ENCODE assay signal across 8 mouse cellular contexts in genomic region chr8:22399285-22399880, GRCm38 (mm10). TPM values are rescaled to one million over a fixed set of nuclear protein-coding genes. Genes with fewer than 3 reads are reported as not detected.
DNase-seq lines count a peak whose midpoint lies in the region; ATAC-seq and TF ChIP-seq lines count a peak whose summit lies in the region.

No protein-coding gene starts in this region.

- H3K9ac ChIP-seq in ES-Bruce4 (ENCODE audit: low read depth, poor library complexity, severe bottlenecking), result peak overlapping the region; percentile 99; the same call in 1 of the 2 replicates
- H3K9ac ChIP-seq in forebrain, embryonic 15.5 days (replicated peaks), result no peak overlapping the region; the same call in 1 of the 2 replicates
- H3K9ac ChIP-seq in liver, embryonic 12.5 days, result peak overlapping the region; percentile 72; the same call in 1 of the 2 replicates

- intact Hi-C loops in gastrocnemius, adult 2 months (cut with DNase I), result no loop called here
- intact Hi-C loops in gastrocnemius, postnatal 36 days (cut with DNase I), result no loop called here

- peak overlapping the region; percentile 95 for H3K27ac ChIP-seq in gastrocnemius, adult 2 months
- no peak overlapping the region for H3K27ac ChIP-seq in ES-Bruce4 (ENCODE audit: insufficient read depth, low read length)
- no peak overlapping the region for H3K27ac ChIP-seq in forebrain, embryonic 15.5 days (replicated peaks)
- H3K27ac ChIP-seq in liver, embryonic 12.5 days, result no peak overlapping the region

- DNase-seq in gastrocnemius, adult 2 months, result no peak
- no peak for DNase-seq in gastrocnemius, adult 8-10 months (ENCODE audit: low spot score in 2 of 2)
- no peak for DNase-seq in thymus, postnatal 10 days (ENCODE audit: low spot score in 2 of 2)
- DNase-seq in frontal cortex, postnatal 36 days (ENCODE audit: low spot score in 2 of 2), result no peak
- DNase-seq in gastrocnemius, postnatal 36 days, result no peak

- 87% methylated on average over 8 of the region's 8 CpGs for WGBS in forebrain, embryonic 15.5 days
- WGBS in liver, embryonic 12.5 days (ENCODE audit: insufficient replicate concordance), result 72% methylated on average over 8 of the region's 8 CpGs

- TF ChIP-seq POLR2A in ES-Bruce4 (IDR thresholded peaks at IDR 0.05; ENCODE audit: insufficient read depth, low read length), result no peak

- H3K4me3 ChIP-seq in gastrocnemius, adult 2 months, result peak overlapping the region; percentile 96
- no peak overlapping the region for H3K4me3 ChIP-seq in ES-Bruce4 (ENCODE audit: low read depth, low read length)
- H3K4me3 ChIP-seq in forebrain, embryonic 15.5 days, result peak overlapping the region; percentile 69; the same call in 1 of the 2 replicates
- H3K4me3 ChIP-seq in liver, embryonic 12.5 days, result peak overlapping the region; percentile 75

- no peaks in the 10 kb centered on the region for H3K27me3 ChIP-seq in ES-Bruce4 (ENCODE audit: control insufficient read depth, insufficient read depth, low read length, poor library complexity, severe bottlenecking)
- no peaks in the 10 kb centered on the region for H3K27me3 ChIP-seq in forebrain, embryonic 15.5 days
- no peaks in the 10 kb centered on the region; the same call in 1 of the 2 replicates for H3K27me3 ChIP-seq in liver, embryonic 12.5 days (replicated peaks)

- H3K36me3 ChIP-seq in ES-Bruce4 (ENCODE audit: control insufficient read depth, insufficient read depth, low read length, poor library complexity, severe bottlenecking), result peaks cover 5% of the 10 kb centered on the region; the same call in 1 of the 2 replicates
- no peaks in the 10 kb centered on the region for H3K36me3 ChIP-seq in forebrain, embryonic 15.5 days
- peaks cover 10% of the 10 kb centered on the region for H3K36me3 ChIP-seq in liver, embryonic 12.5 days

- H3K4me1 ChIP-seq in ES-Bruce4 (ENCODE audit: control insufficient read depth, insufficient read depth, low read length), result no peaks in the 10 kb centered on the region
- peaks cover 14% of the 10 kb centered on the region for H3K4me1 ChIP-seq in forebrain, embryonic 15.5 days
- H3K4me1 ChIP-seq in liver, embryonic 12.5 days, result peaks cover 26% of the 10 kb centered on the region

- no peak for ATAC-seq in forebrain, embryonic 15.5 days (replicated peaks)
- ATAC-seq in liver, embryonic 12.5 days, result no peak

- no peak for TF ChIP-seq CTCF in gastrocnemius, adult 2 months (IDR thresholded peaks at IDR 0.05)
- peak; percentile 13 for TF ChIP-seq CTCF in ES-Bruce4 (IDR thresholded peaks at IDR 0.05; ENCODE audit: low read depth, low read length)

- H3K9me3 ChIP-seq in ES-Bruce4 (replicated peaks; ENCODE audit: control insufficient read depth, insufficient read depth, low read length, poor library complexity, severe bottlenecking), result no peaks in the 10 kb centered on the region
- H3K9me3 ChIP-seq in forebrain, embryonic 15.5 days, result no peaks in the 10 kb centered on the region
- H3K9me3 ChIP-seq in liver, embryonic 12.5 days (replicated peaks), result no peaks in the 10 kb centered on the region

- peak overlapping the region; percentile 64 for H3K4me2 ChIP-seq in forebrain, embryonic 15.5 days (replicated peaks)
- H3K4me2 ChIP-seq in liver, embryonic 12.5 days, result peak overlapping the region; percentile 85

- TF ChIP-seq EP300 in ES-Bruce4 (IDR thresholded peaks at IDR 0.05; ENCODE audit: insufficient read depth, low read depth, low read length), result no peak

RNA-seq across cellular contexts. Expression of gene Slc25a15, which starts 1.0 kb away (rescaled TPM):
- total RNA-seq in gastrocnemius, adult 2 months (2021), result 10 to 100 TPM; 10.2 to 14.1 TPM
- 10 to 100 TPM in 2 of 4 experiments, 1 to 10 TPM in 2; 9.1 to 12.7 (median 10.1) TPM for total RNA-seq in gastrocnemius, adult 8-10 months (2022)
- polyA plus RNA-seq in ES-Bruce4 (2011; ENCODE audit: insufficient read depth, insufficient read length, low read depth, missing spikeins), result 18.5 and 21.6 TPM in 2 replicates
- 8.9 and 9.1 TPM in 2 replicates for polyA plus RNA-seq in forebrain, embryonic 15.5 days (2015; fragmentation: Nextera tagmentation; extraction: Ambion mirVana)
- polyA plus RNA-seq in liver, embryonic 12.5 days (2016; fragmentation: Nextera tagmentation; extraction: Ambion mirVana), result 27.4 and 29.2 TPM in 2 replicates
- total RNA-seq in gastrocnemius, postnatal 36 days (2021), result 10 to 100 TPM in 1 of 2 experiments, 1 to 10 TPM in 1; 9.8 to 10.6 TPM

RNA-seq across cellular contexts. Expression of gene Mrps31, which starts 11.8 kb away (rescaled TPM):
- total RNA-seq in gastrocnemius, adult 2 months (2021), result 10 to 100 TPM; 25.7 to 37.8 TPM
- 10 to 100 TPM; 27.3 to 31.2 (median 29.6) TPM for total RNA-seq in gastrocnemius, adult 8-10 months (2022)
- 46.3 and 48.9 TPM in 2 replicates for polyA plus RNA-seq in ES-Bruce4 (2011; ENCODE audit: insufficient read depth, insufficient read length, low read depth, missing spikeins)
- 32.8 and 33.9 TPM in 2 replicates for polyA plus RNA-seq in forebrain, embryonic 15.5 days (2015; fragmentation: Nextera tagmentation; extraction: Ambion mirVana)
- 33.7 and 35.1 TPM in 2 replicates for polyA plus RNA-seq in liver, embryonic 12.5 days (2016; fragmentation: Nextera tagmentation; extraction: Ambion mirVana)
- 10 to 100 TPM; 26.9 to 32.0 TPM for total RNA-seq in gastrocnemius, postnatal 36 days (2021)
